Mouse (Mus musculus) forebrain, embryonic 16.5 days (tissue): ENCODE data around the gene Hsd3b2. TPM values are rescaled to one million over a fixed set of nuclear protein-coding genes. Genes with fewer than 3 reads are reported as not detected.

ENCODE experiments used
- ATAC-seq: fragments of 200-750 bp; cut with Nextera tagmentation; 2 replicates; pipeline ENCODE4 v1.8.0; 2017; ENCODE audit warnings: mild to moderate bottlenecking, moderate library complexity
- H3K27ac ChIP-seq: fragments of 300-500 bp; sonication (generic); 2 replicates; pipeline ENCODE4 v1.5.1; 2014; ENCODE audit warnings: low read length, control low read depth
- H3K27me3 ChIP-seq: fragments of 300-500 bp; sonication (generic); replicated peaks from 2 replicates; pipeline ENCODE4 v1.6.1; 2014; ENCODE audit warnings: low read length; ENCODE audit not compliant: control insufficient read depth, insufficient read depth
- H3K36me3 ChIP-seq: fragments of 300-500 bp; sonication (generic); 2 replicates; pipeline ENCODE4 v1.6.1; 2014; ENCODE audit not compliant: control insufficient read depth, insufficient read depth
- H3K4me1 ChIP-seq: fragments of 300-500 bp; sonication (generic); replicated peaks from 2 replicates; pipeline ENCODE4 v1.6.1; 2014; ENCODE audit warnings: low read length; ENCODE audit not compliant: control insufficient read depth, insufficient read depth
- H3K4me2 ChIP-seq: fragments of 300-500 bp; sonication (generic); 2 replicates; pipeline ENCODE4 v1.6.1; 2014; ENCODE audit warnings: mild to moderate bottlenecking, low read length, control low read depth
- H3K4me3 ChIP-seq: fragments of 300-500 bp; sonication (generic); replicated peaks from 2 replicates; pipeline ENCODE4 v1.5.1; 2014; ENCODE audit warnings: mild to moderate bottlenecking, low read length, control low read depth
- H3K9ac ChIP-seq: fragments of 300-500 bp; sonication (generic); replicated peaks from 2 replicates; pipeline ENCODE4 v1.6.1; 2014; ENCODE audit warnings: low read depth, low read length, control low read depth
- H3K9me3 ChIP-seq: fragments of 300-500 bp; sonication (generic); 2 replicates; pipeline ENCODE4 v1.6.1; 2016; ENCODE audit warnings: low read length; ENCODE audit not compliant: control insufficient read depth
- polyA plus RNA-seq: library from polyadenylated mRNA; unstranded; fragments of >200 nt; fragmentation: Nextera tagmentation; extraction: Ambion mirVana; gene quantifications from 2 replicates; pipeline ENCODE4 v1.2.1, GENCODE M21; 2015

Hsd3b2 gene
- polyA plus RNA-seq, 1 experiment from 2014 or later, result not detected

GRCm38 (mm10) chr3:98680786-98681185, 43.6 kb downstream of the Hsd3b2 start:
- Histone ChIP-seq H3K9ac (no peak overlapping the region), H3K27me3 (no peaks in the 10 kb centered on the region), H3K36me3 (no peaks in the 10 kb centered on the region), H3K9me3 (no peaks in the 10 kb centered on the region), H3K27ac (no peak overlapping the region), H3K4me2 (no peak overlapping the region), H3K4me1 (no peaks in the 10 kb centered on the region), H3K4me3 (no peak overlapping the region)
- ATAC-seq, result no peak

Other genes with a start within 250 kb of the Hsd3b2 start
- not detected in 2 replicates for gene Hsd3b4, start 214.0 kb downstream of the Hsd3b2 start, polyA plus RNA-seq
- gene Gm10681, start 135.7 kb downstream of the Hsd3b2 start, polyA plus RNA-seq, result not detected in 2 replicates
- gene Hsd3b5, start 94.3 kb downstream of the Hsd3b2 start, polyA plus RNA-seq, result not detected in 2 replicates
- gene Hsd3b3, start 38.6 kb upstream of the Hsd3b2 start, polyA plus RNA-seq, result 0.14 and 0.31 TPM in 2 replicates
- 0.32 and 0.36 TPM in 2 replicates for gene Hsd3b6, start 89.9 kb upstream of the Hsd3b2 start, polyA plus RNA-seq
- gene Hsd3b1, start 135.3 kb upstream of the Hsd3b2 start, polyA plus RNA-seq, result not detected in 2 replicates
- not detected in 2 replicates for gene Hao2, start 168.7 kb upstream of the Hsd3b2 start, polyA plus RNA-seq